Mouse (Mus musculus) CH12.LX (cell line): Measurements from ENCODE around the gene Slc44a1. TPM values are rescaled to one million over a fixed set of nuclear protein-coding genes. Genes with fewer than 3 reads are reported as not detected.

Experiments
- DNase-seq: peaks from one replicate; pipeline ENCODE4 v3.0.0-alpha.2; 2013; ENCODE audit errors: extremely low read depth
- H3K27ac ChIP-seq: 2 replicates; pipeline ENCODE4 v1.5.1; 2012; ENCODE audit warnings: low read depth, mild to moderate bottlenecking, control low read depth, moderate library complexity; ENCODE audit not compliant: insufficient read depth
- H3K27me3 ChIP-seq: replicated peaks from 2 replicates; pipeline ENCODE3; 2012; ENCODE audit warnings: inconsistent platforms
- H3K36me3 ChIP-seq, 2 experiments: replicated peaks in 1 of 2; 2 replicates each; pipeline versions ENCODE3 to v1.6.1; 2012; ENCODE audit warnings: inconsistent platforms in 1 of 2, low read length in 1 of 2, mild to moderate bottlenecking in 1 of 2, mixed read lengths in 1 of 2, moderate library complexity in 1 of 2; ENCODE audit not compliant: control insufficient read depth in 1 of 2, insufficient read depth in 1 of 2
- H3K4me1 ChIP-seq, 2 experiments: 2 replicates each; pipeline ENCODE4 v1.6.1; 2012; ENCODE audit warnings: inconsistent platforms in 1 of 2, moderate library complexity in 1 of 2; ENCODE audit not compliant: insufficient read depth in 2 of 2, control insufficient read depth in 1 of 2
- H3K4me2 ChIP-seq: 2 replicates; pipeline ENCODE4 v1.6.1; 2012; ENCODE audit warnings: low read depth, mild to moderate bottlenecking, control low read depth; ENCODE audit not compliant: poor library complexity, insufficient read depth, severe bottlenecking
- H3K4me3 ChIP-seq, 3 experiments: fragments of 150-350 bp in 1 of 3; sonication (generic) in 1 of 3; replicated peaks in 1 of 3; 2 replicates each; pipeline versions ENCODE3 to v1.5.1; 2011 to 2012; ENCODE audit warnings: low read depth in 2 of 3, low read length in 2 of 3, mild to moderate bottlenecking in 2 of 3, moderate library complexity in 2 of 3, control low read depth in 1 of 3, improper control_type of control experiment in 1 of 3, inconsistent platforms in 1 of 3, mixed read lengths in 1 of 3; ENCODE audit not compliant: poor library complexity in 1 of 3
- H3K79me2 ChIP-seq: replicated peaks from 2 replicates; pipeline ENCODE4 v1.6.1; 2012; ENCODE audit warnings: mild to moderate bottlenecking, moderate library complexity; ENCODE audit not compliant: control insufficient read depth, poor library complexity, insufficient read depth, severe bottlenecking; ENCODE audit errors: extremely low read depth
- H3K9ac ChIP-seq: 2 replicates; pipeline ENCODE4 v1.6.1; 2012; ENCODE audit warnings: low read depth, mild to moderate bottlenecking, control low read depth, moderate library complexity; ENCODE audit not compliant: insufficient read depth
- H3K9me3 ChIP-seq: replicated peaks from 2 replicates; pipeline ENCODE3; 2012; ENCODE audit warnings: low read length, inconsistent platforms, mixed read lengths
- BHLHE40 ChIP-seq: IDR thresholded peaks from 2 replicates; pipeline ENCODE4 v1.6.1; 2011; ENCODE audit warnings: mild to moderate bottlenecking, low read depth, low read length, improper control_type of control experiment
- CHD1 ChIP-seq: IDR thresholded peaks from 2 replicates; pipeline ENCODE4 v1.6.1; 2012; ENCODE audit warnings: low read depth, low read length, improper control_type of control experiment, inconsistent platforms
- ELF1 ChIP-seq: IDR thresholded peaks from 2 replicates; pipeline ENCODE4 v1.6.1; 2014; ENCODE audit warnings: low read depth, mild to moderate bottlenecking, inconsistent platforms, low read length, improper control_type of control experiment
- IRF4 ChIP-seq: IDR thresholded peaks from 2 replicates; pipeline ENCODE4 v1.6.1; 2014; ENCODE audit warnings: low read depth, mild to moderate bottlenecking, inconsistent platforms, low read length, improper control_type of control experiment
- JUN ChIP-seq: IDR thresholded peaks from 2 replicates; pipeline ENCODE4 v1.6.1; 2011; ENCODE audit warnings: low read depth, mild to moderate bottlenecking, low read length, improper control_type of control experiment, moderate library complexity; ENCODE audit not compliant: insufficient read depth
- MAFK ChIP-seq: IDR thresholded peaks from 2 replicates; pipeline ENCODE4 v1.6.1; 2011; ENCODE audit warnings: low read length, improper control_type of control experiment; ENCODE audit not compliant: insufficient replicate concordance
- MAX ChIP-seq: IDR thresholded peaks from 2 replicates; pipeline ENCODE4 v1.6.1; 2011; ENCODE audit warnings: low read length, improper control_type of control experiment
- MAZ ChIP-seq: IDR thresholded peaks from 2 replicates; pipeline ENCODE4 v1.6.1; 2012; ENCODE audit warnings: low read depth, mild to moderate bottlenecking, inconsistent platforms, low read length, improper control_type of control experiment, moderate library complexity
- MEF2A ChIP-seq: IDR thresholded peaks from 2 replicates; pipeline ENCODE4 v1.6.1; 2014; ENCODE audit warnings: low read depth, mild to moderate bottlenecking, inconsistent platforms, low read length, improper control_type of control experiment, borderline replicate concordance
- MXI1 ChIP-seq: IDR thresholded peaks from 2 replicates; pipeline ENCODE4 v1.6.1; 2011; ENCODE audit warnings: mild to moderate bottlenecking, low read depth, low read length, improper control_type of control experiment
- NELFE ChIP-seq: IDR thresholded peaks from 2 replicates; pipeline ENCODE4 v1.6.1; 2011; ENCODE audit warnings: low read depth, low read length, improper control_type of control experiment
- NRF1 ChIP-seq: IDR thresholded peaks from 2 replicates; pipeline ENCODE4 v1.6.1; 2014; ENCODE audit warnings: low read depth, mild to moderate bottlenecking, inconsistent platforms, low read length, improper control_type of control experiment, moderate library complexity
- PAX5 ChIP-seq: IDR thresholded peaks from 2 replicates; pipeline ENCODE4 v1.6.1; 2012; ENCODE audit warnings: low read length, inconsistent platforms, mixed read lengths
- POLR2A ChIP-seq: IDR thresholded peaks from 2 replicates; pipeline ENCODE4 v1.6.1; 2011; ENCODE audit warnings: low read depth, mild to moderate bottlenecking, improper control_type of control experiment, low read length
- RAD21 ChIP-seq: IDR thresholded peaks from 2 replicates; pipeline ENCODE4 v1.6.1; 2011; ENCODE audit warnings: low read depth, mild to moderate bottlenecking, low read length, improper control_type of control experiment, moderate library complexity
- RCOR1 ChIP-seq: conservative IDR thresholded peaks from 2 replicates; pipeline ENCODE4 v1.6.1; 2012; ENCODE audit warnings: low read depth, mild to moderate bottlenecking, inconsistent platforms, low read length, improper control_type of control experiment
- SMC3 ChIP-seq: IDR thresholded peaks from 2 replicates; pipeline ENCODE4 v1.6.1; 2011; ENCODE audit warnings: low read depth, low read length, improper control_type of control experiment
- UBTF ChIP-seq: IDR thresholded peaks from 2 replicates; pipeline ENCODE4 v1.6.1; 2012; ENCODE audit warnings: low read depth, mild to moderate bottlenecking, inconsistent platforms, low read length, improper control_type of control experiment, moderate library complexity
- ZC3H11A ChIP-seq: IDR thresholded peaks from 2 replicates; pipeline ENCODE4 v1.6.1; 2012; ENCODE audit warnings: low read depth, mild to moderate bottlenecking, inconsistent platforms, low read length, improper control_type of control experiment
- ZKSCAN1 ChIP-seq: IDR thresholded peaks from 2 replicates; pipeline ENCODE4 v1.6.1; 2012; ENCODE audit warnings: low read depth, inconsistent platforms, low read length, improper control_type of control experiment, borderline replicate concordance
- ZMIZ1 ChIP-seq: IDR thresholded peaks from 2 replicates; pipeline ENCODE4 v1.6.1; 2012; ENCODE audit warnings: low read depth, mild to moderate bottlenecking, inconsistent platforms, low read length, improper control_type of control experiment
- dilution Hi-C: fragments of 300-500 bp; cut with MboI; formaldehyde crosslinking; loops from 2 replicates; pipeline ENCODE4 v1.14.3; 2020; ENCODE audit warnings: low sequenced_read_pairs; ENCODE audit not compliant: extremely low pct_unique_long_range_greater_than_20kb, extremely low pct_ligation_motif_present
- in situ Hi-C: fragments of 300-500 bp; cut with MboI; formaldehyde crosslinking; loops from 3 replicates; pipeline ENCODE4 v1.14.3; 2019; ENCODE audit warnings: low sequenced_read_pairs, low pct_ligation_motif_present, low pct_unique_long_range_greater_than_20kb, mixed read lengths
- polyA plus RNA-seq: library from polyadenylated mRNA; unstranded; fragments of >175 nt; gene quantifications from 2 replicates; pipeline ENCODE4 v1.2.1, GENCODE M21; 2012; ENCODE audit warnings: low read depth; ENCODE audit not compliant: insufficient read length
- total RNA-seq, 2 experiments: library from RNA; depleted of rRNA; stranded (reverse); fragments of 300-350 nt in 1 of 2; fragments of >200 nt in 1 of 2; gene quantifications; 2 replicates each; pipeline ENCODE4 v1.2.3; 2012 to 2014

Gene Slc44a1
- total and polyA plus RNA-seq, 3 experiments = 5.4 to 9.3 (median 6.6) TPM

DNA sequence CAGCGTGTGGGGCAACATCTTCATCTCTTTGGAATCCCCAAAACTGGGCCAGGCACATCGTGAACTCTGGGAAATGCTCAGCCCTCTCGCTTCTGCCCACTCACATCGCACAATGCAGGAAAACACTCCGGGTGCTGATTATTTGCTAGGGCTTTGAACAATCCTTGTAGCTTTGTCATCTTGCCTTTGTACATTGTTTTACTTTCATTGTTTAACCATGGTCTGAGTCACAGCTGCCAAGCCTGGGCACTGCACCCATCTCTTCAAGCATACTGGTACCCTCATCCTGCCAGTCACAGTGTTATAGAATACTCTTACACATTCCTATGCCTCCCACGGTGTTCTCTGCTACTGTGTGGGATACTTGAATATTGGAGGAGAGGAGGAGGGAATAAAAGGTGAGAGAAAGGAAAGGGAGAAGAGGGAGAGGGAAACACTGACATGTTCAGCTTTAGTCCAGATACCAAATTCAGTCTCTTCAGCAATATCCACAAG is 35.7 kb upstream of the Slc44a1 start:
- no peak overlapping the region for H3K9ac ChIP-seq
- dilution Hi-C loops (no loop called here), in situ Hi-C loops (no loop called here)
- H3K27me3 ChIP-seq = no peaks in the 10 kb centered on the region
- H3K4me1 ChIP-seq = peaks cover 0 to 6% of the 10 kb centered on the region in 2 experiments; a peak in 1 of 4 replicates
- H3K79me2 ChIP-seq = no peaks in the 10 kb centered on the region
- DNase-seq = no peak
- no peaks in the 10 kb centered on the region for H3K36me3 ChIP-seq
- no peak overlapping the region for H3K4me3 ChIP-seq
- TF ChIP-seq NRF1 (no peak), ZC3H11A (no peak), ZMIZ1 (no peak), ELF1 (no peak), SMC3 (no peak), MXI1 (no peak), RCOR1 (no peak), UBTF (no peak), MAZ (no peak), PAX5 (no peak), MAX (no peak), JUN (no peak), CHD1 (no peak), RAD21 (no peak)
- no peak overlapping the region for H3K4me2 ChIP-seq
- no peak overlapping the region for H3K27ac ChIP-seq
- H3K9me3 ChIP-seq = no peaks in the 10 kb centered on the region

DNA sequence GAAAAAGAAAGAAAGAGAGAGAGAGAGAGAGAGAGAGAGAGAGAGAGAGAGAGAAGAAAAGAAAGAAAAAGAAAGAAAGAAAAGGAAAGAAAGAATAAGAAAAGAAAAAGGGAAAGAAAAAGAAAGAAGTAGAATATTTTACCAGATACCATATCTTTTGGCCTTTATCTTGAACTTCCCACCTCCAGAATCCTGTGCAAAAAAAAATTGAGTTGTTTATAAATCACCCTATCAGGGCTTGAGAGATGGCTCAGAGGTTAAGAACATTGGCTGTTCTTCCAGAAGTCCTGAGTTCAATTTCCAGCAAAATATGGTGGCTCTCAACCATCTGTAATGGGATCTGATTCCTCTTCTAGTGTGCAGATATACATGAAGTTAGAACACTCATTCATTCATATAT is 33.3 kb upstream of the Slc44a1 start:
- TF ChIP-seq BHLHE40 = no peak
- TF ChIP-seq ZKSCAN1 = no peak
- TF ChIP-seq IRF4 = no peak
- no peak for TF ChIP-seq CHD1
- no peak for TF ChIP-seq POLR2A
- TF ChIP-seq MXI1 = no peak
- no peak for TF ChIP-seq MEF2A
- no peak for TF ChIP-seq JUN
- no peak for TF ChIP-seq MAFK
- TF ChIP-seq NELFE = no peak
- TF ChIP-seq, all 38 proteins: peak for 0
- dilution Hi-C loops (no loop called here), in situ Hi-C loops (no loop called here)
- no peak for DNase-seq
- no peak overlapping the region for H3K4me2 ChIP-seq
- no peak overlapping the region for H3K9ac ChIP-seq
- H3K27ac ChIP-seq = no peak overlapping the region
- no peaks in the 10 kb centered on the region for H3K27me3 ChIP-seq
- no peaks in the 10 kb centered on the region for H3K79me2 ChIP-seq
- no peaks in the 10 kb centered on the region for H3K9me3 ChIP-seq
- H3K4me3 ChIP-seq = no peak overlapping the region
- no peaks in the 10 kb centered on the region for H3K36me3 ChIP-seq
- peaks cover 3 to 21% of the 10 kb centered on the region in 2 experiments; a peak in 2 of 4 replicates for H3K4me1 ChIP-seq
